Mouse (Mus musculus) kidney, adult 2 months (tissue): ENCODE data around the gene Hsdl1. TPM values are rescaled to one million over a fixed set of nuclear protein-coding genes. Genes with fewer than 3 reads are reported as not detected.

Experiments
- DNase-seq: peaks from one replicate; pipeline ENCODE4 v3.0.0; 2021
- H3K27ac ChIP-seq: fragments of 200-500 bp; 2 replicates; pipeline ENCODE4 v1.5.1; 2012; ENCODE audit warnings: low read depth, low read length, control low read depth, inconsistent platforms; ENCODE audit not compliant: insufficient read depth
- H3K27me3 ChIP-seq: fragments of 200-500 bp; replicated peaks from 2 replicates; pipeline ENCODE4 v1.6.1; 2012; ENCODE audit warnings: mild to moderate bottlenecking, moderate library complexity, low read length, inconsistent platforms; ENCODE audit not compliant: control insufficient read depth, insufficient read depth
- H3K36me3 ChIP-seq: fragments of 200-500 bp; 2 replicates; pipeline ENCODE4 v1.6.1; 2012; ENCODE audit warnings: mild to moderate bottlenecking, moderate library complexity, low read length, inconsistent platforms; ENCODE audit not compliant: control insufficient read depth, insufficient read depth
- H3K4me1 ChIP-seq: fragments of 200-500 bp; 2 replicates; pipeline ENCODE4 v1.6.1; 2011; ENCODE audit warnings: low read length; ENCODE audit not compliant: control insufficient read depth, insufficient read depth
- H3K4me3 ChIP-seq: fragments of 200-500 bp; 2 replicates; pipeline ENCODE4 v1.5.1; 2011; ENCODE audit warnings: mild to moderate bottlenecking, low read depth, low read length, control low read depth; ENCODE audit not compliant: insufficient read depth
- CTCF ChIP-seq: fragments of 200-500 bp; conservative IDR thresholded peaks from 2 replicates; pipeline ENCODE4 v1.5.1; 2011; ENCODE audit warnings: low read depth, mild to moderate bottlenecking, control low read depth, low read length, moderate library complexity, mixed read lengths; ENCODE audit not compliant: insufficient read depth, insufficient read length
- POLR2A ChIP-seq: fragments of 200-500 bp; IDR thresholded peaks from one replicate; pipeline ENCODE4 v1.6.1; 2011; ENCODE audit warnings: low read depth, low read length, control low read depth
- WGBS: fragments of 180-500 bp; shearing (Covaris S2); methylation state at CpG from one replicate; pipeline ENCODE4 v1.1.7; 2018; 5-methylcytosine and 5-hydroxymethylcytosine counted together
- polyA plus RNA-seq: library from polyadenylated mRNA; depleted of rRNA; stranded (reverse); fragments of >200 nt; gene quantifications from 2 replicates; pipeline ENCODE4 v1.2.3, GENCODE M21; 2012; rRNA removed

The Hsdl1 gene
- polyA plus RNA-seq, 1 experiment, result 23.1 TPM

- peaks cover 9% of the 10 kb centered on the region for H3K36me3 ChIP-seq
Observed at GRCm38 (mm10) chr8:119513405-119513804, 61.6 kb downstream of the Hsdl1 start.

More at GRCm38 (mm10) chr8:119513405-119513804, 61.6 kb downstream of the Hsdl1 start:
- Histone ChIP-seq H3K27me3 (no peaks in the 10 kb centered on the region), H3K4me3 (no peak overlapping the region), H3K27ac (no peak overlapping the region), H3K4me1 (no peaks in the 10 kb centered on the region)
- no peak for DNase-seq
- TF ChIP-seq CTCF (no peak), POLR2A (no peak)
- 69% methylated on average over 4 of the region's 4 CpGs for WGBS

Other genes starting within 250 kb of the Hsdl1 start
- 161 and 203 TPM in 2 replicates for gene Hsbp1, start 230.7 kb downstream of the Hsdl1 start, polyA plus RNA-seq
- gene Mlycd, start 180.3 kb downstream of the Hsdl1 start, polyA plus RNA-seq, result 48.2 and 55.6 TPM in 2 replicates
- 115 and 194 TPM in 2 replicates for gene Osgin1, start 141.1 kb downstream of the Hsdl1 start, polyA plus RNA-seq
- gene Necab2, start 128.5 kb downstream of the Hsdl1 start, polyA plus RNA-seq, result 0.07 and 0.11 TPM in 2 replicates
- 0.08 TPM in 1 of 2 replicates, not detected in the other for gene Slc38a8, start 73.5 kb downstream of the Hsdl1 start, polyA plus RNA-seq
- 58.0 and 67.3 TPM in 2 replicates for gene Mbtps1, start 16.4 kb downstream of the Hsdl1 start, polyA plus RNA-seq
- 0.42 and 0.57 TPM in 2 replicates for gene Dnaaf1, start 52 bp upstream of the Hsdl1 start, polyA plus RNA-seq
- 10.2 and 12.8 TPM in 2 replicates for gene Taf1c, start 30.0 kb upstream of the Hsdl1 start, polyA plus RNA-seq
- gene Adad2, start 37.6 kb upstream of the Hsdl1 start, polyA plus RNA-seq, result not detected in 2 replicates
- gene Kcng4, start 60.5 kb upstream of the Hsdl1 start, polyA plus RNA-seq, result 0.56 and 0.58 TPM in 2 replicates
- gene Wfdc1, start 91.2 kb upstream of the Hsdl1 start, polyA plus RNA-seq, result 8.4 and 11.8 TPM in 2 replicates
- 0.24 and 0.52 TPM in 2 replicates for gene Atp2c2, start 124.8 kb upstream of the Hsdl1 start, polyA plus RNA-seq
- gene Tldc1, start 203.2 kb upstream of the Hsdl1 start, polyA plus RNA-seq, result 11.6 and 12.6 TPM in 2 replicates